Mouse (Mus musculus): ENCODE measurements around the gene Gpam. TPM values are rescaled to one million over a fixed set of nuclear protein-coding genes. Genes with fewer than 3 reads are reported as not detected.

Gene Gpam
- polyA plus RNA-seq, 1 experiment from 2014 or later = 12.8 TPM

GRCm38 (mm10) chr19:55103081-55103830, 23.8 kb downstream of the Gpam start:
- Histone ChIP-seq H3K4me2 (peak overlapping the region; percentile 23), H3K27me3 (replicated peaks) (no peaks in the 10 kb centered on the region), H3K36me3 (no peaks in the 10 kb centered on the region), H3K27ac (ENCODE audit: poor library complexity, severe bottlenecking) (no peak overlapping the region), H3K9me3 (replicated peaks) (no peaks in the 10 kb centered on the region), H3K4me3 (no peak overlapping the region), H3K9ac (no peak overlapping the region; the same call in 1 of the 2 replicates), H3K4me1 (replicated peaks) (peaks cover 18% of the 10 kb centered on the region)
- WGBS = 51% methylated on average over 11 of the region's 11 CpGs
- ATAC-seq (ENCODE audit: insufficient number of reproducible peaks, low FRiP score) = no peak

GRCm38 (mm10) chr19:55101659-55102058, 25.4 kb downstream of the Gpam start:
- H3K4me2 ChIP-seq = no peak overlapping the region
- H3K9me3 ChIP-seq (replicated peaks) = no peaks in the 10 kb centered on the region
- H3K4me3 ChIP-seq = no peak overlapping the region
- WGBS = 80% methylated on average over 4 of the region's 4 CpGs
- H3K9ac ChIP-seq = no peak overlapping the region
- no peak for ATAC-seq (ENCODE audit: insufficient number of reproducible peaks, low FRiP score)
- peaks cover 21% of the 10 kb centered on the region for H3K4me1 ChIP-seq (replicated peaks)
- H3K27ac ChIP-seq (ENCODE audit: poor library complexity, severe bottlenecking) = no peak overlapping the region
- H3K27me3 ChIP-seq (replicated peaks) = no peaks in the 10 kb centered on the region
- no peaks in the 10 kb centered on the region for H3K36me3 ChIP-seq

DNA sequence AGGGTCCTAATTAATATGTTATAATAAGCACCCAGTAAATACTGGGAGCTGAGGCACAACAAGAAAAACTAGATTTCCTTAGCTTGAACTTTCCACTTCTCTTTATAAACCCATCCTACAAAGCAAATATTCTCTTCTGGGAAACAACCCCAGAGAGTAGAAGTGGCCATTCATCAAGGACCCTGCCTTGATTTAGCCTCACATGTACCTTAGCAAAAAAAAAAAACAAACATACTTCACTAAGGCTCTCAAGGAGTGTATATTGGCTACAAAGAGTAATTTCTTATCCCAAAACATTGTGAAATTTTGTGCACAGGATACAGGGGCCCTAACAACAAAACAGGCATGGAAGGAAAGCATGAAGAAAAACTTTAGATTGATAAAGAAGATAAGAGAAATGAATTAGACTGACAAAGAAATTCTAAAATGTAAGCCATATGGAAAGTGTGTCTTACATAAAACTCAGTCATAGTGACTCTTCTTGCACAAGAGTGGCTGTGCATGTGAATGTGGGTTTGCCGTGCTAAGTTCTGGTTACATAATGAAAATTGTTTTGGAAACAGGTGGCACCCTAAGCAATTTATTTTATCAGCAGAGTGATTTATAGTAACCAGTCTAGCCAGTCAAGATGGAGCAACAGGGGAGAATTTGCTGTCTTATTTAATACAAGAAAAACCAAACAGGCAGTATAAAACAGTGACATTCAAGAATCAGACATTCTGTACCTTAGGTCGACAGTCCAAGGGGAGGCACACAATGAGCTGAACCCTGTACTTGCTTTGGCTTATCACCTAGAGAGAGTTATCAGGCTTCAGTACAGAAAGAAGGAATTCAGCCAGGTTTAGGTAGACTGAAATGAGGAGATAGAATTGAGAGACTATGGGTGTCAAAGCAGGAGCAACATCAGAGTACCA, 26.6 kb downstream of the Gpam start:
- H3K27me3 ChIP-seq (replicated peaks) = no peaks in the 10 kb centered on the region
- H3K36me3 ChIP-seq = peaks cover 7% of the 10 kb centered on the region
- H3K27ac ChIP-seq (ENCODE audit: poor library complexity, severe bottlenecking) = no peak overlapping the region
- peaks cover 21% of the 10 kb centered on the region for H3K4me1 ChIP-seq (replicated peaks)
- WGBS = 75% methylated on average over 2 of the region's 2 CpGs
- no peaks in the 10 kb centered on the region for H3K9me3 ChIP-seq (replicated peaks)
- peak overlapping the region; percentile 86 for H3K9ac ChIP-seq
- ATAC-seq (ENCODE audit: insufficient number of reproducible peaks, low FRiP score) = no peak
- H3K4me3 ChIP-seq = peak overlapping the region; percentile 81
- peak overlapping the region; percentile 94 for H3K4me2 ChIP-seq

- WGBS = under 1% methylated on average over 69 of the region's 69 CpGs
- Histone ChIP-seq H3K4me3 (peak overlapping the region; percentile 81), H3K4me1 (replicated peaks) (peaks cover 21% of the 10 kb centered on the region), H3K9me3 (replicated peaks) (no peaks in the 10 kb centered on the region), H3K36me3 (peaks cover 12% of the 10 kb centered on the region), H3K9ac (peak overlapping the region; percentile 86), H3K27me3 (replicated peaks) (no peaks in the 10 kb centered on the region), H3K4me2 (peak overlapping the region; percentile 94), H3K27ac (ENCODE audit: poor library complexity, severe bottlenecking) (peak overlapping the region; percentile 31)
- ATAC-seq (ENCODE audit: insufficient number of reproducible peaks, low FRiP score) = peak; percentile 92
These were observed 27.6 kb downstream of the Gpam start for GRCm38 (mm10) chr19:55099184-55100160.

- peak; percentile 12 for ATAC-seq (ENCODE audit: insufficient number of reproducible peaks, low FRiP score)
These were observed 28.4 kb downstream of the Gpam start for GRCm38 (mm10) chr19:55098409-55099183.

DNA sequence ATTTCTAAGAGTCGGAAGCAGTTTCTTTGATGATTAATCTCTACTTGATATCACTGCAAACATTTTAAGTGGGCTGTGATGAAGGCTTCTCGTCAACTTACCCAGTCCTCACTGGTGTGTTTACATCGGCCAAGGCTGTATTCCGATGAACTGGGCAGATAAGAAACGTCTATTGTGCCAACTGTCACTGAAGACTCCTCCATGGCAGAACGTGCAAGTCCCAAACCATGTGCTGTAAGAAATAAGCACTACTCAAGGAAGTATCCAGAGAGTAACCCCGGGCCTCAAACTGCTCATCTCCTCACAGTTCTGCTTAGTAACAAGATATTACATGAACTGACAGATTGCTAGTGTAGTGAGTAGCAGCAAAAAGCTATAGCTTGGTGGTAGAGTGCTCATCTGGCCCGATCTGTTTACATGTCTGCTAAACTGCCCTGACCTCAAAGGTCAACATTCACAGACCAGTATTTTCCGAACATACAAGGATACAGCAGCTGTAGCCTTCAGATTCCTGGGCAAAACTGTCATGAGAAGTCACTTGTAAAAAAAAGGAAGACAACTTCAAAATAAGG, 29.6 kb downstream of the Gpam start:
- 60% methylated on average over 9 of the region's 9 CpGs for WGBS

More at GRCm38 (mm10) chr19:55098409-55099183, 28.4 kb downstream of the Gpam start:
- peak overlapping the region; percentile 31 for H3K27ac ChIP-seq (ENCODE audit: poor library complexity, severe bottlenecking)
- H3K4me1 ChIP-seq (replicated peaks) = peaks cover 21% of the 10 kb centered on the region
- H3K9me3 ChIP-seq (replicated peaks) = no peaks in the 10 kb centered on the region
- peaks cover 13% of the 10 kb centered on the region for H3K36me3 ChIP-seq
- H3K4me2 ChIP-seq = peak overlapping the region; percentile 94
- WGBS = 2% methylated on average over 30 of the region's 30 CpGs
- H3K27me3 ChIP-seq (replicated peaks) = no peaks in the 10 kb centered on the region
- peak overlapping the region; percentile 81 for H3K4me3 ChIP-seq
- peak overlapping the region; percentile 86 for H3K9ac ChIP-seq

GRCm38 (mm10) chr19:55096666-55097065, 30.4 kb downstream of the Gpam start:
- H3K9ac ChIP-seq = no peak overlapping the region
- H3K4me1 ChIP-seq (replicated peaks) = peaks cover 13% of the 10 kb centered on the region
- no peak for ATAC-seq (ENCODE audit: insufficient number of reproducible peaks, low FRiP score)
- H3K27me3 ChIP-seq (replicated peaks) = no peaks in the 10 kb centered on the region
- no peak overlapping the region for H3K4me3 ChIP-seq
- 85% methylated on average over 4 of the region's 4 CpGs for WGBS
- H3K4me2 ChIP-seq = no peak overlapping the region
- H3K27ac ChIP-seq (ENCODE audit: poor library complexity, severe bottlenecking) = no peak overlapping the region
- H3K36me3 ChIP-seq = peaks cover 24% of the 10 kb centered on the region
- no peaks in the 10 kb centered on the region for H3K9me3 ChIP-seq (replicated peaks)

More for the DNA sequence above, 29.6 kb downstream of the Gpam start:
- Histone ChIP-seq H3K27me3 (replicated peaks) (no peaks in the 10 kb centered on the region), H3K4me2 (no peak overlapping the region), H3K4me1 (replicated peaks) (peaks cover 13% of the 10 kb centered on the region), H3K4me3 (no peak overlapping the region), H3K9me3 (replicated peaks) (no peaks in the 10 kb centered on the region), H3K27ac (ENCODE audit: poor library complexity, severe bottlenecking) (no peak overlapping the region), H3K36me3 (peaks cover 23% of the 10 kb centered on the region), H3K9ac (no peak overlapping the region)
- ATAC-seq (ENCODE audit: insufficient number of reproducible peaks, low FRiP score) = no peak

DNA sequence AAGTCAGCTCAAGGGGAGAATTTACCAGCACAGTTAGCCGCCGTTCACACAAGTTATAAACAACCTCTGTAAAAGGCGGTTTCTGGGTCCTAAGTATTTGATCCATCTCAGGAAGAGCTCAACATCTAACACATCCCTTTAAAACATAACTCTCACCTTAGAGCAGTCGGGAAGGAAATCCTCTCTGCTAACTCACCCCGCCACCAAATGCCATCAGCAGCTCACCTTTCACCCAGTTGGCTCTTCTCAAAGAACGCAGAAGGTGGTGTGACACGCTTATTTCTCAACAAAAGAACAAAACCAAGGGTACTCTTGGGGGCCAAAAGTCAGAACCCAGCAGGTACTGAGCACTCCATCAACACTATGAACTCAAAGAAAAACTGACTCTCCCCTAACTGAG, 31.5 kb downstream of the Gpam start:
- Histone ChIP-seq H3K4me2 (no peak overlapping the region), H3K27me3 (replicated peaks) (no peaks in the 10 kb centered on the region), H3K4me1 (replicated peaks) (peaks cover 14% of the 10 kb centered on the region), H3K4me3 (no peak overlapping the region), H3K36me3 (peaks cover 24% of the 10 kb centered on the region), H3K27ac (ENCODE audit: poor library complexity, severe bottlenecking) (no peak overlapping the region), H3K9me3 (replicated peaks) (no peaks in the 10 kb centered on the region), H3K9ac (no peak overlapping the region)
- no peak for ATAC-seq (ENCODE audit: insufficient number of reproducible peaks, low FRiP score)
- WGBS = 85% methylated on average over 7 of the region's 7 CpGs

DNA sequence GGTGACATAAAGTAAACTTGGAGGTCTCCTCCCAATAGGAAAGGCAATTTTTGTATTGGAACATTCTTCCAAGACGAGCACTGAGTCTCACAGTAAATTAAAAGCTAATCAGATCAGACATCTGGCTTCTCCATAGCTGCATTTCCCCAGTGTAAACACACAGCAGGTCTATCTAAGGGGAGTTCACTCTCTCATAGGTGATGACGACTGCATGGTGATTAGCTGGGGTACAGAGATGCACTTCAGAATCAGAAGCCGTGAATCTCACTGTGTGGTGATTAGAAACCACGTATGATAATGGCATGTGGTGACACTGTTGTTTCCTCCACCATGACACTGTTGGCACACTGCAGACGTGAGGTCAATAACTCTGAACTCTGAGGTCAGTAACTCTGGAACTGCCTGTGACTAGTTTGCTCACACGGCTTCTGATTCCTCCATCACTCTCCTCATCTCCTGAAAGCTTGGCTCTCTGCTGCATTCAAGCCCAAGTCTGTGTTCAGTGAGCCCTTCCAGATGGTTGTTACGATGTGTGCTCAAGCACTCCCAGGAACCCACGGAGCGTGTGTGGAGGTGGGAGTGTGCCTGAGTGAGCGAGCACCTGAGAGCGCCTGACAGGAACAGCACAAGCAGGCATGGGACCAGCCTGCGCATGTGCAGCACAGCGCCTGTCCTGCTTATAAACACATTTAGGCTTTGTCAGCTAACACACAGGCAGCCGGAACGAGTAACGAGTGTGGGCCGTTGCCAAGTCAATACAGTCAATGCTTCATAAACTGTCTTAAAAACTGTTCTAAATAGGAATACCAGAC, 35.2 kb downstream of the Gpam start:
- Histone ChIP-seq H3K4me3 (no peak overlapping the region), H3K9me3 (replicated peaks) (no peaks in the 10 kb centered on the region), H3K4me2 (no peak overlapping the region), H3K9ac (no peak overlapping the region), H3K27ac (ENCODE audit: poor library complexity, severe bottlenecking) (no peak overlapping the region), H3K4me1 (replicated peaks) (peaks cover 8% of the 10 kb centered on the region), H3K27me3 (replicated peaks) (no peaks in the 10 kb centered on the region), H3K36me3 (peaks cover 44% of the 10 kb centered on the region)
- ATAC-seq (ENCODE audit: insufficient number of reproducible peaks, low FRiP score) = no peak
- 73% methylated on average over 17 of the region's 17 CpGs for WGBS

Data from heart, embryonic 12.5 days (tissue).